Mouse (Mus musculus) bone marrow macrophage, adult 2 months (primary cell): ENCODE measurements at regions not wholly inside any gene's neighbourhood (a gene's known extent, or its start where the extent isn't known, plus 50 kb on each side); places are given as distances from the start of the nearest gene placed in this dataset.

ENCODE experiments used
- H3K27ac ChIP-seq: 2 replicates; pipeline ENCODE4 v1.5.1; 2012; ENCODE audit warnings: low read depth, low read length; ENCODE audit not compliant: insufficient read depth
- H3K4me1 ChIP-seq: 2 replicates; pipeline ENCODE4 v1.6.1; 2012; ENCODE audit warnings: low read length; ENCODE audit not compliant: control insufficient read depth, insufficient read depth
- H3K4me3 ChIP-seq: 2 replicates; pipeline ENCODE4 v1.5.1; 2012; ENCODE audit warnings: mild to moderate bottlenecking, low read length, moderate library complexity; ENCODE audit not compliant: insufficient read depth
- CTCF ChIP-seq: IDR thresholded peaks from 2 replicates; pipeline ENCODE4 v1.5.1; 2012; ENCODE audit warnings: low read depth, mild to moderate bottlenecking, low read length, moderate library complexity
- POLR2A ChIP-seq: IDR thresholded peaks from 2 replicates; pipeline ENCODE4 v1.6.1; 2012; ENCODE audit warnings: mild to moderate bottlenecking, low read depth, low read length, borderline replicate concordance

DNA sequence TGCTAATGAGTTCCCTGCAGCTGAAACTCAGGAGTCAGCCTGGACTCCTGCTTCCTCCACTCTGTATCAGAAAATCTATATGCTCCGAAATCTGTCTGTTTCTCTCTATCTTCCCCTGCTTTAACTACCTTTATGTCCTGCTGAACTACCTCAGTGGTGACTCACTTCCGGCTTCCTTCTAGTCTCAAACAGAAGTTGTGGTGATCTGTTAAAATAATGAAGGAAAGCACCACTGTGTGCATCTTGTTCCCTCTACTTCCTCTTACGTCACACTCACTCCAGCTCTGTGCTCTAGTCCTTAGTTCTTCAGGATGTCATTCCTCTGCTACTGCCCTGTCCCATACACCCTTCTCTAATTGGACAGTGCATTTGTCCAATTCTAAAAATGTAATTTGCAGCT lies 148.2 kb upstream of the Prdm1 start:
- no peak for TF ChIP-seq CTCF
- no peak for TF ChIP-seq POLR2A
- H3K27ac ChIP-seq, result peak overlapping the region; percentile 43
- H3K4me3 ChIP-seq, result no peak overlapping the region
- H3K4me1 ChIP-seq, result peaks cover 9% of the 10 kb centered on the region

- Histone ChIP-seq H3K4me1 (peaks cover 20% of the 10 kb centered on the region), H3K27ac (peak overlapping the region; percentile 59), H3K4me3 (no peak overlapping the region)
- TF ChIP-seq POLR2A (no peak), CTCF (no peak)
Observed at GRCm38 (mm10) chr10:44665509-44666144, 137.3 kb upstream of the Prdm1 start.

GRCm38 (mm10) chr10:44659499-44659898 lies 131.2 kb upstream of the Prdm1 start:
- Histone ChIP-seq H3K27ac (peak overlapping the region; percentile 96), H3K4me1 (peaks cover 23% of the 10 kb centered on the region), H3K4me3 (no peak overlapping the region)
- no peak for TF ChIP-seq CTCF
- TF ChIP-seq POLR2A, result no peak

DNA sequence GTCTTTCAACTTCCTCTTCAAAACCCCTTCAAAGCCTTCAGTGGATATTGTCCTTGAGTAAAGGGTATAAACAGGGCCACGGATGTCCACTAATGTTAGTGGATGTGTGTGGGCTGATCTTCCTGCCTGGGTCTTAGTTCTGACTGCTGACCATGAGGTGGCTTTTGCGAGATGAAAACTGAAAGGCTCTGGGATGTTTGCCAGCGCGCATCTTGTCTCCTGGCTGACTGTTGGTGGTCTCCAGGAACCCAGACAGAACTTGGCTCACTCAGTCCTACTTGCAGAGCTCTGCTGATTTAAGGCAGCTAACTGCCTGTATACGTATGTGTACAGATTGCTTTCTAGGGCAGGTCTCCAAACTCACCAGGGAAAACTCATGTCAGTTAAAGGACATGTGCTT lies 125.5 kb upstream of the Prdm1 start:
- H3K4me1 ChIP-seq, result peaks cover 10% of the 10 kb centered on the region
- no peak for TF ChIP-seq POLR2A
- no peak for TF ChIP-seq CTCF
- no peak overlapping the region for H3K27ac ChIP-seq
- H3K4me3 ChIP-seq, result no peak overlapping the region

- Histone ChIP-seq H3K4me1 (no peaks in the 10 kb centered on the region), H3K4me3 (no peak overlapping the region), H3K27ac (no peak overlapping the region)
- TF ChIP-seq CTCF (no peak), POLR2A (no peak)
Observed at GRCm38 (mm10) chr10:44647021-44647420, 118.7 kb upstream of the Prdm1 start.

- Histone ChIP-seq H3K4me3 (no peak overlapping the region), H3K4me1 (no peaks in the 10 kb centered on the region), H3K27ac (no peak overlapping the region)
- TF ChIP-seq POLR2A (no peak), CTCF (no peak)
Observed at GRCm38 (mm10) chr10:44646615-44647014, 118.3 kb upstream of the Prdm1 start.

DNA sequence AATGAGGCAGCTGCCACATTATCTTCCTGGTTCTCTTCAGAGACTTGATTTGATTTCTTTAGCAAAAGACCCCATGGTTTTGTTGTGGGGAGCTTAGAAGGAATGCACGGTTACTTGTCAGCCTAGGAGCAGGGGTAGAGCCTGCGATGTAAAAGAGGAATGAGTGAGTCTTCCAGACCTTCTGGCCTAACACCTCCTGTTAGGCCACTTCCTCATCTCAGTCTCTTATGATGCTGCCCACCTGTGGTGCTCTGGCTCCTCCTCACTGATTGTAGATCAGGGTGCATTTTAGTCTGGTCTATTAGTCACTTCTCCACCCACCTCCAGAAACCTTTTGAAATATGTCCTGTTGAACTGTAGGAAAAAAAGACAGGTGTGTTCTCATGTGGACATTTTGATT lies 113.3 kb upstream of the Prdm1 start:
- TF ChIP-seq CTCF (no peak), POLR2A (no peak)

GRCm38 (mm10) chr10:44640620-44641019 lies 112.3 kb upstream of the Prdm1 start:
- H3K27ac ChIP-seq, result no peak overlapping the region
- no peak for TF ChIP-seq POLR2A
- no peak for TF ChIP-seq CTCF

More for the DNA sequence above, 113.3 kb upstream of the Prdm1 start:
- H3K4me3 ChIP-seq, result no peak overlapping the region
- H3K4me1 ChIP-seq, result peaks cover 13% of the 10 kb centered on the region
- H3K27ac ChIP-seq, result no peak overlapping the region

GRCm38 (mm10) chr10:44638678-44639077 lies 110.4 kb upstream of the Prdm1 start:
- no peak for TF ChIP-seq CTCF
- no peak for TF ChIP-seq POLR2A
- H3K27ac ChIP-seq, result peak overlapping the region; percentile 19
- H3K4me1 ChIP-seq, result peaks cover 36% of the 10 kb centered on the region
- no peak overlapping the region for H3K4me3 ChIP-seq

More at GRCm38 (mm10) chr10:44640620-44641019, 112.3 kb upstream of the Prdm1 start:
- H3K4me1 ChIP-seq, result peaks cover 23% of the 10 kb centered on the region
- no peak overlapping the region for H3K4me3 ChIP-seq

DNA sequence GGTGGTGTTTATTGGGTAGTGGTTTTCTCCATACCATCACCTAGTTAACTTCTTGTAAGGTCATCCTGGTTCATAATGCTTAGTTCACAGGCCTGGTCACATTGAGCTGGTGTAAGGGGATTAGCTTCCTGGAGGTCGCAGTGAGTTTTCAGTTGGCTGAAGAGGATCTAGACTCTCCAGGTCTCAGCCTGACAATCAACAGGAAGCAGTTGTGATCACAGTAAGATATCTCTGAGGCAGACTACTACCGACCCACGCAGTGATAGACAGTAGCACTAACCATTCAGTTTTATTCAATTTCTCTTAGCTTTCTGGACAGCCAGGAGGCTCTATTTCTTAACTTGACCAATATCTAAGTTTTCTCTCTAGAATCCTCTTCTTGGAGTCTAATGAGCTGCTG lies 108.5 kb upstream of the Prdm1 start:
- Histone ChIP-seq H3K27ac (no peak overlapping the region), H3K4me3 (no peak overlapping the region), H3K4me1 (peaks cover 53% of the 10 kb centered on the region)
- no peak for TF ChIP-seq CTCF
- no peak for TF ChIP-seq POLR2A
